8 mouse cellular contexts compared by ENCODE assay signal in the genomic region with DNA sequence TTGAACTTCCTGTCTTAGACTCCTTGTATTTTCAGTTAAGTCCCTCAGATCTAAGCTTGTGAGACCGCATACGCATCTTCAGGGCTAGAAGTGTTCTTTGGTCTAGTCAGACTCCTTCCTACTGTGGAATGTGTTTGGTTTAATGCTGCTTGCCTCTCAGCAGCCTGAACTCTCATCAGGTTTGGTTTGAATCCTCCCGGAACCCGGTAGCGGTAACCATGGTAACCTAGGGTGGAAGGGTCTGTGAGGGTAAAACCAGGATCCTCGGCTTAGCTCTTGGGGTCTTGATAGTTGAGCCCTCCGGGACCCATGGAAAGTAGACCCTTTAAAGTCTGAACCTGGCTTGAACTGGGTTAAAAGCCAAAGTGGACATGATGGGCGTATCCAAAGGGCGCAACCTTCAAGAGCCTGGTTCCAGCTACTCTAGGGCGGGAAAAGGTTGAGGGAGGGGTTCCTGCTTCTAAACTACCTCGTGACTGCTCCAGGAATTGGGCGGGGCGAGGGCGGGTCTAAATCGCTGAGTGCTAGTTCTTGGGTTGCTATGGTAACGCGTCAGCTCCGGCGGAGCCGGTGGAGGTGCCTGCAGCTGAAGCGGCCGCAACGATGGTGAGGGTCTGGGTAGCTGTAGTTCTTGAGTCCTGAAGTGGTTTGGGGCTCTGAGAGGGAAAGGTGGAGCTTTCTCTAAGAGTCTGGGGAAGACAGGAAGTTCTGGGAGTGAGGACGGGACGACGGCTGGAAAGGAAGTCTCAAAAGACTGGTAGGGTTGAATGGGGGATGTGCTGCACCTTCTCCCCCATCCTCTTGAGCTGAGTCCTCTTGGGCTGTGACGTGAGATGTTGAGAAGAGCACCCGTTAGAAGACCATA. TPM values are rescaled to one million over a fixed set of nuclear protein-coding genes. Genes with fewer than 3 reads are reported as not detected.
DNase-seq lines count a peak whose midpoint lies in the region; ATAC-seq lines count a peak whose summit lies in the region.

A gene (plus strand): TSS at position 226 of the 865 bp plus-strand sequence.

- ATAC-seq in inflammation-experienced regulatory T-cells, adult 6 months, result peak; percentile 70
- peak; percentile 68 for ATAC-seq in megakaryocyte, adult 5-6 weeks (ENCODE audit: poor library complexity, severe bottlenecking)

- peak; percentile 82 for DNase-seq in T-cell, adult 2 months (ENCODE audit: low spot score)
- DNase-seq in embryo, embryonic 10.5 days (ENCODE audit: low spot score), result peak; percentile 99
- peak; percentile 83 for DNase-seq in gastrocnemius, postnatal 25 days
- DNase-seq in left cerebral cortex, postnatal 10 days (ENCODE audit: extremely low spot score in 1 of 2, low spot score in 2 of 2), result peak; percentile 83 to 93
- DNase-seq in right cerebral cortex, postnatal 14 days, result peak; percentile 74
- peak; percentile 94 for DNase-seq in yolk sac, embryonic 10.5 days (ENCODE audit: low spot score)

- intact Hi-C loops in left cerebral cortex, postnatal 10 days (cut with DNase I), result no loop called here

RNA-seq across cellular contexts. Expression of the gene that starts here (rescaled TPM):
- total RNA-seq in gastrocnemius, postnatal 25 days (2021), result not detected
- 1 to 10 TPM in 2 of 3 experiments, under 1 TPM in 1; 0.43 to 1.5 (median 1.2) TPM for polyA plus RNA-seq in inflammation-experienced regulatory T-cells, adult 6 months (2017; shearing (Covaris generic))
- total RNA-seq in left cerebral cortex, postnatal 10 days (2021), result 1 to 10 TPM; 3.1 to 4.3 TPM
- total RNA-seq in megakaryocyte, adult 5-6 weeks (2015), result not detected in 2 replicates
- 0.11 TPM in 1 of 2 replicates, not detected in the other for total RNA-seq in megakaryocyte, adult 5-6 weeks (2017)

Comparison
In these comparisons a context has a peak if more than half of its experiments do, and no peak if none do; other contexts are left out.
1. Peak in every context shown above with its lines: DNase-seq and ATAC-seq.
2. Peak in DNase-seq in gastrocnemius, postnatal 25 days; RNA of the gene not detected or under 1 TPM.
3. Peak in ATAC-seq in megakaryocyte, adult 5-6 weeks; RNA of the gene not detected or under 1 TPM.